Mouse (Mus musculus) layer of hippocampus, postnatal 25 days (tissue): ENCODE data around the gene Eral1. TPM values are rescaled to one million over a fixed set of nuclear protein-coding genes. Genes with fewer than 3 reads are reported as not detected.

Experiments used
- DNase-seq, 2 experiments: peaks; one replicate each; pipeline ENCODE4 v3.0.0; 2022; ENCODE audit warnings: mixed read lengths in 2 of 2, low spot score in 1 of 2; ENCODE audit errors: extremely low spot score in 1 of 2
- total RNA-seq, 2 experiments: library from RNA; stranded (reverse); gene quantifications; 2 replicates each; pipeline ENCODE4 v1.2.3; 2021

Eral1 gene
- 10 to 100 TPM; 18.6 to 21.1 TPM for total RNA-seq

GRCm38 (mm10) chr11:78079961-78080921 lies at the start of gene Eral1:
Eral1 (minus strand) TSS chr11:78080383.
- DNase-seq = peak; percentile 71 to 83

GRCm38 (mm10) chr11:78129458-78129857 lies 49.3 kb upstream of the Eral1 start:
- DNase-seq = no peak

DNA sequence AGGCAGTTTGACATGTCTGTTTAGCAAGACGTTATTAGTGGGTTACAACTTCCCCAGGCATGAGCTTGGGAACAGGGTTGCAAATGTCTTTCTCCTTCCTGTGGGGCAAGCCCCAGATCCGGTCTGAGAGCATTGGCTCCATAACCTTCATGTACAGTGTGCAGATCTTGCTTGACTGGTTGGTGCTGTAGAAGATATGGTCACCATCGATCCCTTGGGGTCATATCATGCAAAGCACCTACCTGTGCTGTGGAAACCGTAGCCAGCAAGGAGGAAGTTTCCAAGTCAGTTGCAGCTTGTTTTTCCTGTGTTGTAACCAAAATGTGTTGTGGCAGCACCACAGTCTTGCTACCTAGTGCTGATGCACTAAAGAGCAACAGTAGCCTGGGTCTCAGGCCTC lies 46.6 kb upstream of the Eral1 start:
- DNase-seq = no peak

DNA sequence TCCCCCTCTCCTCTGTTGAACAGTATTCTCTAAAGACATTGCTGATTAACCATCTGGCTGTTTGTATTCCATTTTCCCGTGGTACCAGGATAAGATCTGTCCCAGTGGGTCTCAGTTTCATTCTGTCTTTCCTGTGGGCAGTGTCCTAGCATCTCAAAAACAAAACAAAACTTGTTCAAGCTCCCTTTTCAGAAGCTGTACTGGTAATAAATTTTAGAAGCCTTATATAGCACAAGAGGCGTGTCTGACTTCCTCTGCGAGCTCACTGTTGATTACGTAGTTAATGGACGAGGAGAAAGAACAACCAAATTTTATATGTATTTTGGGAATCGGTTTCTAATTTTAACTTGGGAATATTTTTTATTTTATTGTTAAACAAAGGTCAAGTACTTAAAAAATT lies 45.5 kb upstream of the Eral1 start:
- no peak for DNase-seq

DNA sequence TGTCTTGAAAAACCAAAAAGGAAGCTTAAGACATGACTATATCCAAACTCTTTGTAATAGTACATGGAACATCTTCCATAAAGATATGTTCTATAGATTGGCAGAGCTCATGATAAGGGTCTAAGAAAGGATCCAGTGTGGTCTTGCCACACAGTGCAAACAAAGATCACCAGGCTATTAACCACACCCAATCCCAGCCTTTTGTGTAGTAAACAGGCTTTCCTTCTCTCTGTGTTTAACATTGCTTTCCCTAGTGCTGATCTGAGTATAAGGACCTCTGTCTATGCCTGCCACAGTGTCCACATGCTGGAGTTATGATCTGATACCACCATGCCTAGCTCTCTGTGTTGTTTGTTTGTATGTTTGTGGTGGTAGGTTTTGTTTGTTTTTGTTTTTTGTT lies 43.6 kb upstream of the Eral1 start:
- no peak for DNase-seq

DNA sequence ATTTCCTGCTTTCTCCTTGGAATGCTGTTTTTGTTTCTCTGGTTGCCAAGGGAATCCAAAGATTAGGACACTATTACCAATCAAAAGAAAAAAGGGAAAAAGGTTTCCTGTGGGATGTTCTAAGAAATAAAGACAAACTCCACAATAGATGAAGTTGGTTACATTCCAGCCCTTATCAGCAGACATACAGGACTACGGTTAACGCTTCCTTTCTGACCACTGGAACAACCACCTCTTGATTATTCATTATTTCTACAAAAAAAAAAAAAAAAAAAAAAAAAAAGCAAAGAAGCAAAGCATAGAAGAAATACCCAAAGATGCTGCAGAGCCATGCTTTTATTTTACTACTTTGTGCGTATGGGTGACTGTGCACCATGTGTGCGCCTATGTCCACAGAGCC lies 42.6 kb upstream of the Eral1 start:
- no peak for DNase-seq

DNA sequence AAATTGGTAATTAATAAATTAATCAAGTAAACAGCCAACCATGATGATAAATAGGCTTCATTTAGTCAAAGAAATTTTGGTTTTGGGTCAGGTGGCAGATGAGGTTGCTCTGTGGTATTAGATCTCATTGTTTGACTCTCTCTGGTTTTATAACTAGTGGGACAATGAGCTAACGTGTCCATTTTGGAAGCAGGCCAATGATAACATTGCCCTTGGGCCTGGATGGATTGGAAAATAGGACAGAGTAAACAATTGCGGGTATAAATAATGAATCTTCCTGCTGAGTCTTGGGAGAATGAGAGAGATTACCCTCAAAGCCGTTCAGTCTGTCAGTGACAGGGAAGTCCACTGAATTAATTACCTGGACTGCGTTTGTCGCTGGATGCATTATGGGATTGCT lies 41.0 kb upstream of the Eral1 start:
- DNase-seq = no peak

DNA sequence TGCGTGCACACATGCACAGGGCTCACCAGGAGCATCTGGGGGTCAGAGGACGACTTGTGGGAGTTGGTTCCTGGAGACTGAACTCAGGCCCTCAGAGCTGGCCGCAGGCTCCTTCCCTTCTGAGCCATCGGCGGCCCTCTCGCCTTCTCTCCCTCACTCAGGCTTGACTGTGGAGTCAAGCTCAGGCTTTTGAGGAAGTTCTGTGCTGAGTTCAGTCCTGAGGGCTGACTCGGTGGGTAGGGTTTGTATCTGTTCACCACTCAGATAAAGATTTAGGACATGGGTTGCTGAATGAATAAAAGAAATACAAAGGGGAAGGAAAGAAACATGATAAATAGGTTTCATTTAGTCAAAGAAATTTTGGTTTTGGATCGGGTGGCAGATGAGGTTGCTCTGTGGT lies 39.7 kb upstream of the Eral1 start:
- DNase-seq = no peak

DNA sequence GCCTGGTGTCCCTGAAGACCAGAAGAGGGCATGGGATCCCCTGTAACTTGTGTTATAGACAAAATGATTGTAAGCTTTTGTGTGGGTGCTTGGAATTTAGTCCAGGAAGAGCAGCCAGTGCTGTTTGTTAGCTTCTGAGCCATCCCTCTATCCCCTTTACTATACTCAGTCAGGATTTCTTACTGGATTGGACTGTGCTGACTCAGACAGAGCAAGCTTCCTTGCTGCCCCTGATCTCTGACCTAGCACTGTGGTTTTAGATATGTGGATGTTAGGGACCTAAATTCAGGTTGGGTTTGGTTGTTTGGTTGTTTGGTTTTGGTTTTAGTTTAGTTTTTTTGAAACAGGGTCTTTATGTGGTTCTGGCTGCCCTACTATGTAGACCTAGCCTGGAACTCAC lies 38.3 kb upstream of the Eral1 start:
- DNase-seq = no peak

DNA sequence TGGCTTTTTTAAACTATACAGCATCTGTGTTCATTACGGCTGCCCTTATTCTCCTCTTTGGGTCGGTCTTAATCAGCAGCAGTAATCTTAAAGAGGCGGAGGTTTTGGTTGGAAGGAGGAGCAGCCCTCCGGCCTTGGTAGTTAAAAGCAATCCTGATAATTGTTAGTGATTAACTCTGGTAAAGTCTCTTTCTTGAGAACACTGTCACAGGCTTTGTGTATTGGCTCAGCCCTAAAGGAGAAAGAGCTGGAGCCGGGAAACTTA lies 35.9 kb upstream of the Eral1 start:
- no peak for DNase-seq

DNA sequence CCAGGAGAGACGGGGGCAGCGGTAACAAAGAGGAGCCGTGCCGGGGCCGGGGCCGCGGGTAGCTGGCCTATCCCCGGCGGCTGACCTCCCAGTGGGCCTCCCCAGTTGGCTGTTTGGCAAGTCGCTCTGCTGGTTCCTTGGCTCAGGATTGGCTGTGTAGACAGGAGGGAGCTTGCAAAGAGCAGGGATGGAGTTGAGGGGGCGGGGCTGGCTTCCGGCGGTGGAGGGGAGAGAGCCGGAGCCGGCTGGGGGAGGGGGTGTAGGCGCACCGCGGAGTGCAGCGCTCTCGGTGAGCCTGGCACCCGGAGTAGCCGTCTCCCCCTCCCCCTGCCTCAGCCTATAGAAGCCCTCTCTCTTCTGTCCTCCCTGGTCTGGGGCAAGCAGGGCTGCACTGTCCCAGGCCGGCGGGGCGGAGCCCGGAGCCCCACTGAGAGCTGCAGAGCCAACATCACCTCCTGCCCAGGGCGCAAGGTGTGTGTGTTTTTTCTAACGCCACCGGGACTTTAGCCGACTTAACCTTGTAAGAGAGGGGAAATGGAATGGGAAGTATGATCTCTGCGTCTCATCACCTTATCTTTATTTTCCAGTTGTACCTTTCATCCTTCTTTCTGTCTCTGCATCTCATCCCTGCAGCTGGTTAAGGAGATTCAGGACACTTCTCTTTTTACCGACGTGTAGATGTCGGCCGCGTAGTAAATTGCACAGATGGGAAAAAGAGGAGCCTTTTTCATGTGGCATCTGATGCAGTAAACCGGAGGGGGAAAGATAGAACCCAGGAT lies 35.4 kb upstream of the Eral1 start:
- peak; percentile 75 to 80 for DNase-seq

- no peak for DNase-seq
Measured at GRCm38 (mm10) chr11:78114676-78115366, 34.6 kb upstream of the Eral1 start.

DNA sequence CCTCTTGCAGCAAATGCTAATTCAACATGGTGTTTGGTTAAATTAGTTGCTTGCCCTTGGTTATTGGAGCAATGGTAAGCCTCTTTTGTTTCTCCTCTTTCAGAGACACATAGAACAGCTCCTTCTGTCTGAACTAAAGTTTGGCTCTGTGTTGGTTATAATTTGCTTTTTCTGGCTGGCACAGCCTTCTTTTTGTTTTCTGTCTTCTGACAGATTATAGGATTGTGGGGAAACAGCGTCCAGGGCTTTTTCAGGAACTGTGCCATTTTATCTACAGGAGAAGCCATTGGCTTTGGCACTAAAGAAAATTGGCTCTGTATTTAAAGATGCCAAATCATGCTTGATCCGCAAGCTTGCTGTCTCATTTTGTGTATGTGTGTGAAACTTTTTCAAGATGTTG lies 33.4 kb upstream of the Eral1 start:
- DNase-seq = no peak

GRCm38 (mm10) chr11:78104501-78104900 lies 24.3 kb upstream of the Eral1 start:
- no peak for DNase-seq

DNA sequence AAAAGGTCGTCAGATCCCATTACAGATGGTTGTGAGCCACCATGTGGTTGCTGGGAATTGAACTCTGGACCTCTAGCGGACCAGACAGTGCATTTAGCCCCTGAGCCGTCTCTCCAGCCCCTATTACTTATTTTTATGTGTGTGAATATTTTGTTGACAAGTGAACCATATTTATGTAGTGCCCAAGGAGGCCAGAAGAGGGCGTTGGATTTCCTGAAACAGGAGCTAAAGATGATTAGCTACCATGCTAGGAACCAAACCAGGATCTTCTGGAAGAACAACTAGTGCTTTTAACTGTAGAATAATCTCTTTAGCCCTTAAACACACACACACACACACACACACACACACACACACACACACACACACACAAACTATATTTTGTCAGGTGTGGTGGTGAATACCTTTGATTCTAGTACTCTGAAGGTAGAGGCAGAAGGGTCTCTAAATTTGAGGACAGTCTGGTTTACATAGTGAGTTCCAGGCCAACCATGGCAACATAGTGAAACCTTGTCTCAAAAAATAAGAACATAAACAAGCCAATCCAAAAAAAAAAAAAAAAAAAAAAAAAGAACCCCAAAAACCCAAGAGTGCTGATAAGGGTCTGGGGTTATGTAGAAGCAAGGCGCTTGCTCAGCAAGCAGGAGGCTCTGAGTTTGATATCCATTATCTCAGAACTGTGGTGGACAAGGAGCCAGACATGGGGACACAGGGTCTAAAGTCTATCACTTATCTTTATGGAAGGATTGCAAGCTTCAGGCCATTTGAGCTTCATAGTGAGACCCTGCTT lies 23.0 kb upstream of the Eral1 start:
- DNase-seq = no peak

DNA sequence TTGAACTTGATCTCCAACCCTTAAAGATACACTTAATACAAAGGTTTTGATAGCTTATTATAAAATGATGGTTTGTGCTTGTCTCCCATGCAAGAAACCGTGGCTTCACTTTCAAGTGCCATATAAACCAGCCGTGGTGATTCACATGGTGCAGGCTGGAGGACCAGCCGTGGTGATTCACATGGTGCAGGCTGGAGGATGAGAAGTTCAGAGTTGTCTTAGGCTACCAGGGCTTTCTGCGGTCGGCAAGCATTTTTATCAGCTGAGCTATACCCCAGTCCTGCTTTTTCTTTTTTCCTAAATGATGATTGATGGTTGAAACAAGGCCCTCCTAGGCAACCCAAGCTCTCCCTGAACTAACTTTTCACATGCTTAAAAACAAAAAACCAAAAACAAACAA lies 22.0 kb upstream of the Eral1 start:
- DNase-seq = no peak

- no peak for DNase-seq
Measured at GRCm38 (mm10) chr11:78100746-78101145, 20.6 kb upstream of the Eral1 start.

GRCm38 (mm10) chr11:78097077-78097476 lies 16.9 kb upstream of the Eral1 start:
- no peak for DNase-seq

DNA sequence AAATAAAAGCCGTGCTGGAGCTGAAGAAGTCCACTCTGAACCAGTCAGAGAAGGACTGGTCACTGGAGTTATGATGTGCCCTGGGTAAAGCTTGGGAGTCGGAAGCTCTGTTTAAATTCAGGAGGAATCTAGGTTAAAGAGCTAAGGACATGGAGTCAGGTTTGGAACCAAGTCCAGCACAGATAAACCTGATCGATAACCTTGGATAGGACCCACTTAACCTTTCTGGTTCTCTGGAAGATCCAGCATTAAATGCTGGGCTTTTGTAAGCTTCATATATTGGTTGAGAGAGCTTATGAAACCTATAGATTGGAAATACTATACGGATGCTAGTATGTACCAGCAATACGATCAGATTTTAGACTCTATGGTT lies 14.9 kb upstream of the Eral1 start:
- DNase-seq = no peak

- DNase-seq = peak; percentile 86 to 89
Measured at GRCm38 (mm10) chr11:78094504-78095143, 14.4 kb upstream of the Eral1 start, which contains the start of gene Fam222b. Fam222b (plus strand) TSS chr11:78094660.
